Mouse (Mus musculus) hindbrain, embryonic 16.5 days (tissue): ENCODE measurements around the gene Sun2. TPM values are rescaled to one million over a fixed set of nuclear protein-coding genes. Genes with fewer than 3 reads are reported as not detected.
A peak's percentile ranks its signal among the peaks of the same experiment; 100 is the strongest.

Source experiments
- ATAC-seq: fragments of 200-750 bp; cut with Nextera tagmentation; 2 replicates; pipeline ENCODE4 v1.8.0; 2017; ENCODE audit warnings: moderate TSS enrichment, moderate library complexity
- H3K27ac ChIP-seq: fragments of 300-500 bp; sonication (generic); 2 replicates; pipeline ENCODE4 v1.5.1; 2014; ENCODE audit warnings: low read depth, mild to moderate bottlenecking, control low read depth, low read length, moderate library complexity
- H3K27me3 ChIP-seq: fragments of 300-500 bp; sonication (generic); replicated peaks from 2 replicates; pipeline ENCODE4 v1.6.1; 2014; ENCODE audit warnings: low read length; ENCODE audit not compliant: control insufficient read depth, insufficient read depth
- H3K36me3 ChIP-seq: fragments of 300-500 bp; sonication (generic); 2 replicates; pipeline ENCODE4 v1.6.1; 2014; ENCODE audit warnings: mild to moderate bottlenecking, low read length, moderate library complexity, mixed read lengths; ENCODE audit not compliant: control insufficient read depth, insufficient read depth
- H3K4me1 ChIP-seq: fragments of 300-500 bp; sonication (generic); 2 replicates; pipeline ENCODE4 v1.6.1; 2014; ENCODE audit warnings: low read depth, low read length; ENCODE audit not compliant: control insufficient read depth, insufficient read depth
- H3K4me2 ChIP-seq: fragments of 300-500 bp; sonication (generic); 2 replicates; pipeline ENCODE4 v1.6.1; 2014; ENCODE audit warnings: mild to moderate bottlenecking, low read length, control low read depth, moderate library complexity
- H3K4me3 ChIP-seq: fragments of 300-500 bp; sonication (generic); 2 replicates; pipeline ENCODE4 v1.5.1; 2014; ENCODE audit warnings: mild to moderate bottlenecking, low read length, control low read depth, moderate library complexity
- H3K9ac ChIP-seq: fragments of 300-500 bp; sonication (generic); 2 replicates; pipeline ENCODE4 v1.6.1; 2014; ENCODE audit warnings: low read depth, mild to moderate bottlenecking, control low read depth, low read length, moderate library complexity
- H3K9me3 ChIP-seq: fragments of 300-500 bp; sonication (generic); 2 replicates; pipeline ENCODE4 v1.6.1; 2014; ENCODE audit warnings: mild to moderate bottlenecking, low read length, moderate library complexity; ENCODE audit not compliant: control insufficient read depth
- WGBS: fragments of 180-500 bp; shearing (Covaris S2); extraction: QIAGEN DNeasy Blood & Tissue Kit; methylation state at CpG from one replicate; pipeline ENCODE4 v1.1.7; 2014; 5-methylcytosine and 5-hydroxymethylcytosine counted together
- polyA plus RNA-seq: library from polyadenylated mRNA; unstranded; fragments of >200 nt; fragmentation: Nextera tagmentation; extraction: Ambion mirVana; gene quantifications from 2 replicates; pipeline ENCODE4 v1.2.1, GENCODE M21; 2015

Sun2 gene
- polyA plus RNA-seq, 1 experiment from 2014 or later = 4.7 TPM

DNA sequence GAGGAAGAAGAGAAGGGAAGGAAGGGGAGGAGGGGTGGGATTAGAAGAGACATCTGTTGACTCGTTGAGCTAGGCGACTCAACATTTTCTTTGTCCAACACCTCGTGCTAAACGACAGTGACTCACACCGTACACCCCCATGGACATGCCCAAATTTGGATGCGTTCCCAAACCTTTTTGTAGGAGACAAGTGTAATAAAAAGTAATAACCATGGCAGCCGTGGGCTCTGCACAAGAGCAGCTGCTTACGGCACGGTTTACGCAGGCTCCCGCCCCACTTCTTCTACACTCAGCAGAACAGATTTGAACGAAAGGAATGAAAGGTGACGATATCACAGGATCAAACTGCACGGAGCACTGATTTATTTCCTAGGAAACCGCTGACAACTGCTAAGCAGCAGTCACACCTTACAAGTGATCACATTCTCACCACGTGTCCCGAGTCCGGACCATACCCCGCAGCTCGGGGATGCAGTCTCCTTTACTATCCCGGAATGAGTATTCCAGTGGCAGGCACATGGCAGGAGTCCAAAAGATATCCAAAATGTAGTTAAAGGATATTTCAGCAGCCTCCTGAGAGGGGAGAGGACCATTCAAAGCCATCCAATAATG lies 28.4 kb upstream of the Sun2 start:
- H3K4me2 ChIP-seq = no peak overlapping the region
- peaks cover 19% of the 10 kb centered on the region for H3K4me1 ChIP-seq
- WGBS = 68% methylated on average over 21 of the region's 21 CpGs

DNA sequence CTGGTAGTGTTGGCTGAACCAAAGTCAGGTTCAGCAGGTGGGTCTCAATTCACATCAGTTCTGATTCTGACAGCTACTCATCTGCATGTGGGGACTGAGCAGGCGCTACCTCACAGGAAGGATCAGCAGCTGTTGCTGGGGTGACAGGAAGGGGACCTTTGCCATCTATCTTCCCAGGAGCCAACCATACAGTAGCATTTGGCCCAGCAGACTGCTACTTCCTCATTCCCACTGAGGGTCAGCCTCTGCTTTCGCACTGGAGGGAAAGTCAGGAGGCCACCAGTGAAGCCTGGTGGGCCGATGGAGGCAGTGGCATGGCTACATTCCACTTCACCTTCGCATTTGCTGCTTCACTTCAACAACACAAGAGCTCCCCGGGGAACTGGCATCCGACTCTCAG lies 26.0 kb upstream of the Sun2 start:
- Histone ChIP-seq H3K4me2 (no peak overlapping the region), H3K9ac (no peak overlapping the region), H3K4me3 (no peak overlapping the region), H3K27me3 (no peaks in the 10 kb centered on the region), H3K27ac (no peak overlapping the region), H3K4me1 (peaks cover 13% of the 10 kb centered on the region), H3K9me3 (no peaks in the 10 kb centered on the region), H3K36me3 (no peaks in the 10 kb centered on the region)
- no peak for ATAC-seq
- WGBS = 57% methylated on average over 6 of the region's 6 CpGs

More for the DNA sequence above, 28.4 kb upstream of the Sun2 start:
- H3K36me3 ChIP-seq = no peaks in the 10 kb centered on the region
- no peak overlapping the region for H3K4me3 ChIP-seq
- no peak for ATAC-seq
- H3K9ac ChIP-seq = no peak overlapping the region
- no peak overlapping the region for H3K27ac ChIP-seq
- no peaks in the 10 kb centered on the region for H3K27me3 ChIP-seq
- no peaks in the 10 kb centered on the region for H3K9me3 ChIP-seq

DNA sequence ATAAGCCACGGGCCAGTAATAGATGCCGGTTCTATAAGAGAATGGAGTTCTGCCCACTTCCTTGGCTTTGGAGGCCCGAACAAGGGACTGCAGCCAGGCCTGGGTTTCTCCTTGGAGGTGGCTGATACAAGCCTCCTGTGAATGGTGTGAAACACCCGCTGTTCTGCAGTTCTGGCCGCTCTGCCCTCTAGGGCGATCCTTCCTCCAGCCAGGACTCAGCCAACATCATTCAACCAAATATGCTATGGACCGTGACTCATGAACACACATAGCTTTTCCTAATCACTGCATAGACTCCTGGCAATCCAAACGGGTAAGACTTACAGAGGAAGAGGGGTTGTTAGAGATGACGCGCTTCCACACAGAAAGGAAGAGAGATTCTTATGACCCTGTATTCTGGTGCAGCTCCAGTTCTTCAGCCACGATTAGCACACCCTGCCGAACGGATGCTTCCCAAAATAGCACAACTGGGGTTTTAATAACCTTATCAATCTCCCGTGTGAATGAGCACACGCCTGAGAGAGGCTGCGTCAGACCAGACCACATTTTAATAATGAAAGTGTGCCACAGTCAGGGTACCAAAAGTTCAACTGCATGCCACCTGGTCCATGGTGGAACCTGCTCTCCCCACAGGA lies 25.1 kb upstream of the Sun2 start:
- Histone ChIP-seq H3K4me1 (peaks cover 12% of the 10 kb centered on the region), H3K4me2 (no peak overlapping the region), H3K27ac (no peak overlapping the region), H3K9me3 (no peaks in the 10 kb centered on the region), H3K27me3 (no peaks in the 10 kb centered on the region), H3K36me3 (peaks cover 3% of the 10 kb centered on the region; the same call in 1 of the 2 replicates), H3K4me3 (no peak overlapping the region), H3K9ac (no peak overlapping the region)
- no peak for ATAC-seq
- WGBS = 77% methylated on average over 16 of the region's 16 CpGs

DNA sequence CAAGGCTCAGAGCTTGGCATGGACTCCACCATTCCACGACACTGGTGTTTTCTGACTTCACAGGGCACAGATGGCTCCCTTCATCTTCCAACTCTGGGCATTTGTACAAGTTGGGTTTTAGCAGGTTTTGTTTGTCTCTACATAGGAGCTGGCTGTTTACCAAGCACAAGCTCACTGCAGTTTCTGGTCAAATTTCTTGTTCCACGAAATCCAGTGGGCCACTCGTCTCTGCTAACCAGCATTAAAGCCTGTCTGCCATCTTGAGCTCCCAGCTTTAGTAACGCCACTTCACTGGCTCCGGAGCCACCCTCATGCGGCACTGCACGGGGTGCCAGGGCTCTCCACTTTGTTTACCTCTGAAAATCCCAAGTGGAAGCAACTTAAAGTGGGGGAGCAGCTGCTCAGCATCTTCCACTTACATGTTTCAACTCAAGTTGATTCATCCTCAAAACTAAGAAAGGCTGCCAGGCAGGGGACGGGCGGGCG lies 24.3 kb upstream of the Sun2 start:
- Histone ChIP-seq H3K4me3 (no peak overlapping the region), H3K4me1 (peaks cover 12% of the 10 kb centered on the region), H3K27me3 (no peaks in the 10 kb centered on the region), H3K27ac (no peak overlapping the region), H3K9ac (no peak overlapping the region), H3K4me2 (no peak overlapping the region), H3K36me3 (peaks cover 7% of the 10 kb centered on the region; the same call in 1 of the 2 replicates), H3K9me3 (no peaks in the 10 kb centered on the region)
- no peak for ATAC-seq
- WGBS = 81% methylated on average over 10 of the region's 10 CpGs

DNA sequence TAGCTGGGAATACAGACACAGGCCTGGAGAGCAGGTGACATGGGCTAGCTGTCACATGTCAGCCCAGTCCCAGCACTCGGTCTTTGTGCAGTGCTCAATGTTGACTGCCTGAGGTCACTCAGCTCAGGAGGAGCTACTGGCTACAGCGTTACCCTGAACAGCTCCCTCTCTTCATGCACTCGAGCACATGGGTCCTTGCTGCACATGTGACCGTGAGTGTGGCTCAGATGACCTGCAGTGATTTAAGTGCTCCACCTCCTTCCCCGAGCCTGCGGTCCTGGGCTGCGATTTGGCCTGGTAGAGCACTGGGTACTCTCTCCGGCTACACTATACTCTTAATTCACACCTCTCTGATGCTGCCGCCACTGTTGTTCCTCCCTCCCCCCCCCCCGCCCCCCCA lies 23.8 kb upstream of the Sun2 start:
- 64% methylated on average over 10 of the region's 10 CpGs for WGBS
- H3K27ac ChIP-seq = no peak overlapping the region
- H3K36me3 ChIP-seq = peaks cover 9% of the 10 kb centered on the region; the same call in 1 of the 2 replicates
- H3K27me3 ChIP-seq = no peaks in the 10 kb centered on the region
- H3K4me1 ChIP-seq = peaks cover 10% of the 10 kb centered on the region
- H3K9me3 ChIP-seq = no peaks in the 10 kb centered on the region
- no peak for ATAC-seq
- no peak overlapping the region for H3K9ac ChIP-seq
- H3K4me3 ChIP-seq = no peak overlapping the region
- H3K4me2 ChIP-seq = no peak overlapping the region

DNA sequence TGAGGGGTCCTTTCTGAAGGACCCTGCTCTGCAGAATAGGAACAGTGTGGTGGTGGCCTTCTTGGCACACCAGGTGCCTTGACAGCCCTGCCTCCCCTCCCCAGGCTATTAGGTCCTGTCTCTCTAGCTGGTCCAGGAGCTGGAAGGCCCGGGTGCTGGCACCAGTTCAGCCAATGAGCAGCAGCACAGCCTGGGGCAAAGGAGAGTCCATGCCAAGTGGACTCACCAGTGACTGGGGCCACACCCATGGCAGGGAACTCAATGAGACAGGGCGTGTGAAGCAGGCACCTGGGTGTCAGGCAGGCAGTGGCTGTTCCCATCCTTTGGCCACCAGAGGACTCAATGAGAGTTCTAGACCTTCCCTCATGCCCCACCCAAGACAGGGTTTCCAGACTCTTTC lies 23.0 kb upstream of the Sun2 start:
- peaks cover 9% of the 10 kb centered on the region; the same call in 1 of the 2 replicates for H3K36me3 ChIP-seq
- no peaks in the 10 kb centered on the region for H3K27me3 ChIP-seq
- peaks cover 7% of the 10 kb centered on the region for H3K4me1 ChIP-seq
- no peak overlapping the region for H3K27ac ChIP-seq
- ATAC-seq = no peak
- H3K9ac ChIP-seq = no peak overlapping the region
- no peak overlapping the region for H3K4me2 ChIP-seq
- H3K9me3 ChIP-seq = no peaks in the 10 kb centered on the region
- WGBS = 75% methylated on average over 2 of the region's 2 CpGs
- no peak overlapping the region for H3K4me3 ChIP-seq

DNA sequence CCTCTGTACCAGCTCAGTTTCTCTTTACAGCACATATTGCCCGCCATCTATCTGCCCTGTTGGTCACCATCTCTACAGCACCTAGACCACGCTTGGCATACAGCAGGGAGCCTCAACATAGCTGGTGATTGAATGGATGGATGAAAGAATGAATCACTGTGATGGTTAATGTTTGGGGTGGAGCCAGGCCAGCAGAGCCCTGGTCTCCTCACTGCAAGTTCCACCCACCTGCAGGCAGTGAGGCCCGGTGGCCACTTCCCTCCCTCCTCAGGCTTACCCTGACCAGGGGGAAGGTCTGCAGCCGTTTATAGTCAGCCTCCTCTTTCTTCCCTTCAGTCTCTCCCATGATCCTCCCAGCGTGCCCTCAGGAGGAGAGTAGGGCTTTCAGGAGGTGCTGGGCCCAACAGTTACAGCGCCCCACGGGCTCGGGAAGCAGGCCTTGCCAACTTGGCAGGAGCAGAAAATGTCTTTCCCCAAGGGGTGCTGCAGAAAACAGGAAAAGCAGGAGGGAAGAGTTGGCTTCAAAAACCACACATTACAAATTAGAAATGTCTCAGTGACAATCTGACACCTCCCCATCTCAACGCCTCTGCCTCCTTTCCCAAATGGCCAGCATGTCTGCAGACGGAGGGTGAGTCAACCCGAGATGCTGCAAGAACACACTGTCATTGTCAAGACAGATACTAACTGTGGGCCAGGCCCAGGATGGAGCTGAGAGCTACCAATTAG lies 22.4 kb upstream of the Sun2 start:
- H3K9me3 ChIP-seq = no peaks in the 10 kb centered on the region
- H3K4me2 ChIP-seq = no peak overlapping the region
- H3K27ac ChIP-seq = no peak overlapping the region
- no peak overlapping the region for H3K4me3 ChIP-seq
- peaks cover 7% of the 10 kb centered on the region for H3K4me1 ChIP-seq
- H3K27me3 ChIP-seq = no peaks in the 10 kb centered on the region
- 77% methylated on average over 11 of the region's 11 CpGs for WGBS
- peaks cover 9% of the 10 kb centered on the region; the same call in 1 of the 2 replicates for H3K36me3 ChIP-seq
- no peak for ATAC-seq
- H3K9ac ChIP-seq = no peak overlapping the region

DNA sequence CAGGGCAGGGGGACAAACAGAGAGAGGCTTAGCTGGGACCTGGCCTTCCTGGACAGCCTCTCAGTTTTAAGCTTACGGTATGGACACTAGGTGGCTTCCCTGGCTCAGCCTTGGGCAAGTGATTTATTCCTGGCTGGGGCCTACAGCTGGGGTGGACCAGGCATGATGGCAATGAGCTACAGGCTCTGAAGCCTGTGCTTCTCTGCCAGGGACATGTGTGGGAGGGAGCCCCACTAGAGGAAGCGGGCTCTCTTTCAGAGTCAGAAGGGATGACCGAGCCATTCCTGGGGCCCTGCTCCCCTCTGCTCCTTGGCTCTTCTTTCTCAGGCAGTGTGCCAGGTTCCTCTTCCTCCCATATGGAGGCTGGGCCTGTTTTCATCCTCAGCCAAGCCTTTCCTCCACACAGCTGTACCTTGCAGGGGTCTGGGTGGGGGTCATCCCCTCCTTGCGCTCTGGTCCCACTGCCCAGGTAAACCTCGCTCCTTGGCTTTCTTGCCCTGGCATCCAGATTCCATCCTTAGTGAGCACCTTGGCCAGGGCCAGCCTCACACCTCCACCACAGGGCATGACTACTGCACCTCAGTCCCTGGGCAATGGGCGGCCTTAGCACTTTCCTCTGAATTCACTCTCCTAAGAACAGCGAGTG lies 21.4 kb upstream of the Sun2 start:
- H3K9ac ChIP-seq = no peak overlapping the region
- peaks cover 9% of the 10 kb centered on the region; the same call in 1 of the 2 replicates for H3K36me3 ChIP-seq
- H3K9me3 ChIP-seq = no peaks in the 10 kb centered on the region
- H3K4me2 ChIP-seq = no peak overlapping the region
- 89% methylated on average over 7 of the region's 7 CpGs for WGBS
- H3K4me3 ChIP-seq = no peak overlapping the region
- no peaks in the 10 kb centered on the region for H3K27me3 ChIP-seq
- H3K27ac ChIP-seq = no peak overlapping the region
- H3K4me1 ChIP-seq = peaks cover 7% of the 10 kb centered on the region; the same call in 1 of the 2 replicates
- 0 out of 2 replicates have a peak, but pooled peaks have one; percentile 45 for ATAC-seq
